Comparison of ENCODE assay signal across 8 mouse cellular contexts in the genomic region with DNA sequence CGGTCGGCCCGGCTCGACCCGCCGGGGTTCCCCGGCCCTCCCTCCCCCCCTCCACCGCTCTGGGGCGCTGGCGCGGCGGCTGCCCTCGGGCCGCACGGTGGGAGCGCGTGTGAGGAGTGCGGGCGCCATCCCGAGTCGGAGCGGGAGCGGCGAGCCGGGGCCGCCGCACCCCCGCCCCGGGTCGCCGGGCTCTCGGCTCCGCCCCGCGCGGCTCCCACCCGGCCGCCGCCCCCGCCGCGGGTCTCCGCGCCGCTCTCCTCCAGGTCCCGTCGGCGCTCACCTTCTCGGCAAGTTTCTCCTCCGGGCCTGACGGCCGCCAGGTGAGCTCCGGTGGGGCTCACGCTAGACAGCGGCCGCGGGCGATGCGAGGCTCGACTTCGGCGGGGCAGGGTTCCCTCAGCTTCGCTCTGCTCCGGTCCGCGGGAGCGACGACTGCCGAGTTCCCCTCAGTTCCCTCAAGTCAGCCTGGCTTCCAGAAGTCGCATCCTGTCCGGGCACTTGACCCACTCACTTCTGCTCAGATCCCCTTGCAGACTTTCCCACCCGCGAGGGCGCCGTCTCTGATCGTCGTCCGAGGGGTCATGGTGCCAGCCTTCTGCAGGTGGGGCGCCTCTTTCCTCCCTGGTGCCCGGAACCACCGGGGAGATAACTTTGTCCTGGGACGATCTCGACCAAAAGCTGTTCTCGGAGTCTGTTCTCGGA. TPM values are rescaled to one million over a fixed set of nuclear protein-coding genes. Genes with fewer than 3 reads are reported as not detected.
DNase-seq lines count a peak whose midpoint lies in the region.

No protein-coding gene starts in this region.

- H3K4me1 ChIP-seq in heart, embryonic 10.5 days = peaks cover 11% of the 10 kb centered on the region
- peaks cover 62% of the 10 kb centered on the region for H3K4me1 ChIP-seq in megakaryocyte, embryonic 14.5 days

- H3K4me3 ChIP-seq in heart, embryonic 10.5 days = peak overlapping the region; percentile 85
- peak overlapping the region; percentile 94 for H3K4me3 ChIP-seq in megakaryocyte, embryonic 14.5 days (replicated peaks)

- H3K36me3 ChIP-seq in heart, embryonic 10.5 days = no peaks in the 10 kb centered on the region
- peaks cover 8% of the 10 kb centered on the region for H3K36me3 ChIP-seq in megakaryocyte, embryonic 14.5 days (replicated peaks; ENCODE audit: low read length)

- WGBS in heart, embryonic 10.5 days = under 1% methylated on average over 72 of the region's 85 CpGs

- DNase-seq in urinary bladder, adult 18-20 months (ENCODE audit: low spot score in 2 of 2) = peak; percentile 9 to 58
- DNase-seq in urinary bladder, adult 2 months (ENCODE audit: low spot score) = no peak
- DNase-seq in embryo, embryonic 10.5 days (ENCODE audit: low spot score) = peak; percentile 44
- peak; percentile 82 for DNase-seq in heart, embryonic 10.5 days (ENCODE audit: low spot score)
- peak; percentile 60 for DNase-seq in kidney, postnatal 10 days
- DNase-seq in spleen, adult 12 weeks (ENCODE audit: low spot score) = peak; percentile 19
- no peak for DNase-seq in ovary, postnatal 14 days (ENCODE audit: low spot score)

- H3K27me3 ChIP-seq in heart, embryonic 10.5 days (ENCODE audit: insufficient read depth, poor library complexity, severe bottlenecking) = no peaks in the 10 kb centered on the region
- no peaks in the 10 kb centered on the region for H3K27me3 ChIP-seq in megakaryocyte, embryonic 14.5 days (replicated peaks)

- no peaks in the 10 kb centered on the region for H3K9me3 ChIP-seq in heart, embryonic 10.5 days
- H3K9me3 ChIP-seq in megakaryocyte, embryonic 14.5 days = no peaks in the 10 kb centered on the region

- H3K27ac ChIP-seq in heart, embryonic 10.5 days = peak overlapping the region; percentile 97

RNA-seq across cellular contexts. Expression of a gene that starts 0.5 kb away (rescaled TPM):
- polyA plus RNA-seq in urinary bladder, adult 2 months (2012; rRNA removed) = 39.7 and 41.2 TPM in 2 replicates
- 32.6 and 37.3 TPM in 2 replicates for polyA plus RNA-seq in heart, embryonic 10.5 days (2016; fragmentation: Nextera tagmentation; extraction: Ambion mirVana)
- polyA plus RNA-seq in megakaryocyte, embryonic 14.5 days (2012; ENCODE audit: insufficient read depth, low replicate concordance) = 5.4 and 13.3 TPM in 2 replicates

RNA-seq across cellular contexts. Expression of a gene that starts 46.3 kb away (rescaled TPM):
- 0.04 and 0.18 TPM in 2 replicates for polyA plus RNA-seq in urinary bladder, adult 2 months (2012; rRNA removed)
- 0.11 and 0.15 TPM in 2 replicates for polyA plus RNA-seq in heart, embryonic 10.5 days (2016; fragmentation: Nextera tagmentation; extraction: Ambion mirVana)
- polyA plus RNA-seq in megakaryocyte, embryonic 14.5 days (2012; ENCODE audit: insufficient read depth, low replicate concordance) = not detected in 2 replicates

Comparison
In these comparisons a context has a peak if more than half of its experiments do, and no peak if none do; other contexts are left out.
1. DNase-seq: peak in urinary bladder, adult 18-20 months (2 of 2), embryo, embryonic 10.5 days (single experiment), heart, embryonic 10.5 days (single experiment), kidney, postnatal 10 days (single experiment) and spleen, adult 12 weeks (single experiment); none in urinary bladder, adult 2 months (single experiment) and ovary, postnatal 14 days (single experiment).